Mouse (Mus musculus): Measurements from ENCODE around the gene Btbd35f16. TPM values are rescaled to one million over a fixed set of nuclear protein-coding genes. Genes with fewer than 3 reads are reported as not detected.
"Not testable (repeated sequence)": the region's sequence is repeated elsewhere in the genome, so short reads cannot be mapped to it uniquely, and the experiment has no call there.

Btbd35f16 gene
- total RNA-seq (2017): not detected in 2 replicates

DNA sequence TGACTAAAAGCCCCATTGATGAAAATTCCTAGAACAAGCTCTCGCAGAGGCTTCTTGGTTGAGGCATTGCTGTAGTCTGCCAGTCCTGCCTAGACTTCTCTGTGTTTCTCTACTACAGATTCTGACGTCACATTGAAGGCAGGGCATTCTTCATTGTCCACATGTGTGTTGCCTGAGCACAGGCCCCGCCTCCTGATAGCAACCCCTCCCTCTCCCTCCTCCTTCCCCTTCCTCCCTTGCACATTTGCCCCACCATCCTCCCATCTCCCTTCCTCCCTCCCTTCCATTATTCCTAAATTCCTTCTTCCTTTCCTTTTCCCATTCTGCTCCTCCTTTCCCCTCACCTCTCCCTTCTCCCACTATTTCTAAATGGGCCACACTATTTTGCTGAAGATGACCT, at the start of gene Btbd35f16:
TSS of gene Btbd35f16 (minus strand) at position 101 of the 400 bp plus-strand sequence.
- not testable (repeated sequence) for ATAC-seq (replicated peaks in 1 of 2; ENCODE audit: insufficient read depth in 1 of 2, low FRiP score in 2 of 2, low TSS enrichment in 1 of 2, low read depth in 1 of 2, poor library complexity in 2 of 2, severe bottlenecking in 2 of 2)

Other genes with a start within 250 kb of the Btbd35f16 start
- gene Btbd35f10, start 204.1 kb downstream of the Btbd35f16 start, total RNA-seq (2017): not detected in 2 replicates
- not detected in 2 replicates for gene Btbd35f3, start 80.7 kb upstream of the Btbd35f16 start, total RNA-seq (2017)
- gene Btbd35f28, start 239.6 kb upstream of the Btbd35f16 start, total RNA-seq (2017): not detected in 2 replicates

Measured in hematopoietic stem cell, adult 5-6 weeks (primary cell).